ENCODE assay signal across 11 mouse cellular contexts in the genomic region with DNA sequence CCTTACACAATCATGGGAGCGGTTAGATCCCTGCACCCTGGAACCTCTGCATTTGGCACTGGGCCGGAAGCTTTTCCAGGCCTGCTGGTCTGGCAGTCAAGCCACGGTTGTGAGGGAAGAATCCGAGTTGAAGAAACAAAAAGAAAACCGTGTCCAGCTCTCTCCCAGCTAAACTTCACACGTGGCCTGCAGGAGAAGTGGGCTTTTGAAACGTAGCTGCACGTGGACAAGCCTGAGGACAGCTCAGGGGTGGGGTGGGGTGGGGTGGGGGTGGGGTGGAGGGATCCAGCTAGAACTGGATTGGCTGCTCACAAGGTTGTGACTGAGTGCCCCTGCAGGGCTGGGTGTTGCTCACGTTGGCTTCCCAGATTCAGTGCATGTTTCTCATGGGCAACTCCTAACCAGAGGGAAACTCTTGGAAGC. TPM values are rescaled to one million over a fixed set of nuclear protein-coding genes. Genes with fewer than 3 reads are reported as not detected.
DNase-seq lines count a peak whose midpoint lies in the region; ATAC-seq and TF ChIP-seq lines count a peak whose summit lies in the region.
"Had no signal": no experiment of that assay in that cellular context is flagged by ENCODE, and none has a peak within 500 bp of the region (broad histone marks: within the 10 kb centered on the region; RNA-seq: fewer than 3 reads in every experiment).

No protein-coding gene starts in this region.

- H3K4me3 ChIP-seq in liver, embryonic 12.5 days, result no peak overlapping the region
- H3K4me3 ChIP-seq: layer of hippocampus, adult 2 months had no signal

- H3K9me3 ChIP-seq in liver, embryonic 12.5 days (replicated peaks), result no peaks in the 10 kb centered on the region

- H3K4me1 ChIP-seq in liver, embryonic 12.5 days, result peaks cover 37% of the 10 kb centered on the region

- WGBS in liver, embryonic 12.5 days (ENCODE audit: insufficient replicate concordance), result 28% methylated on average over 9 of the region's 9 CpGs

- ATAC-seq in liver, embryonic 12.5 days, result peak; percentile 68; the same call in 1 of the 2 replicates

- no peak overlapping the region for H3K27ac ChIP-seq in liver, embryonic 12.5 days
- H3K27ac ChIP-seq: layer of hippocampus, adult 2 months had no signal

- TF ChIP-seq CTCF in brain, embryonic 14.5 days (IDR thresholded peaks at IDR 0.05; ENCODE audit: borderline replicate concordance, extremely low read depth, insufficient read depth, insufficient read length), result no peak

- H3K36me3 ChIP-seq in liver, embryonic 12.5 days, result no peaks in the 10 kb centered on the region

- TF ChIP-seq POLR2A in brain, embryonic 14.5 days (IDR thresholded peaks at IDR 0.05; ENCODE audit: borderline replicate concordance, extremely low read depth, insufficient read depth, insufficient read length, poor library complexity, severe bottlenecking), result no peak

- no peak overlapping the region for H3K9ac ChIP-seq in liver, embryonic 12.5 days

- DNase-seq in Muller cell, postnatal 12 days (ENCODE audit: inconsistent ontology term), result peak; percentile 11
- peak; percentile 16 for DNase-seq in brain, embryonic 14.5 days (ENCODE audit: low read depth)
- peak; percentile 59 to 61 for DNase-seq in heart, postnatal 14 days
- DNase-seq in layer of hippocampus, postnatal 14 days (ENCODE audit: low spot score in 2 of 2), result no peak
- no peak for DNase-seq in cerebellum, adult 11 months
- DNase-seq in spleen, postnatal 4 days (ENCODE audit: low spot score in 2 of 2), result no peak
- DNase-seq in left cerebral cortex, adult 11 months (ENCODE audit: low spot score), result no peak
- DNase-seq: thymus, adult 2 months had no signal

- no peak overlapping the region for H3K4me2 ChIP-seq in liver, embryonic 12.5 days

- H3K27me3 ChIP-seq in liver, embryonic 12.5 days (replicated peaks), result peaks cover 13% of the 10 kb centered on the region

- intact Hi-C loops in heart, postnatal 14 days (cut with DNase I), result no loop called here

RNA-seq across cellular contexts. Expression of gene Olfr70, which starts 5.3 kb away (rescaled TPM):
- polyA plus RNA-seq in brain, embryonic 14.5 days (2012; rRNA removed), result not detected in 2 replicates
- total RNA-seq in heart, postnatal 14 days (2021), result not detected
- not detected in 2 replicates for polyA plus RNA-seq in liver, embryonic 12.5 days (2016; fragmentation: Nextera tagmentation; extraction: Ambion mirVana)
- total RNA-seq in layer of hippocampus, postnatal 14 days (2021), result not detected
- total RNA-seq: layer of hippocampus, adult 2 months had no signal
- polyA plus RNA-seq: embryonic facial prominence, embryonic 11.5 days; thymus, adult 2 months had no signal

RNA-seq across cellular contexts. Expression of gene Olfr71, which starts 14.8 kb away (rescaled TPM):
- polyA plus RNA-seq in brain, embryonic 14.5 days (2012; rRNA removed), result not detected in 2 replicates
- total RNA-seq in heart, postnatal 14 days (2021), result not detected
- not detected in 2 replicates for polyA plus RNA-seq in liver, embryonic 12.5 days (2016; fragmentation: Nextera tagmentation; extraction: Ambion mirVana)
- not detected for total RNA-seq in layer of hippocampus, postnatal 14 days (2021)
- total RNA-seq: layer of hippocampus, adult 2 months had no signal
- polyA plus RNA-seq: embryonic facial prominence, embryonic 11.5 days; thymus, adult 2 months had no signal

RNA-seq across cellular contexts. Expression of gene Fam221b, which starts 26.3 kb away (rescaled TPM):
- polyA plus RNA-seq in brain, embryonic 14.5 days (2012; rRNA removed), result 0.23 and 0.34 TPM in 2 replicates
- under 1 TPM; 0.10 to 0.19 TPM for total RNA-seq in heart, postnatal 14 days (2021)
- 1.5 and 1.8 TPM in 2 replicates for polyA plus RNA-seq in liver, embryonic 12.5 days (2016; fragmentation: Nextera tagmentation; extraction: Ambion mirVana)
- 1 to 10 TPM; 1.2 TPM for total RNA-seq in layer of hippocampus, postnatal 14 days (2021)

RNA-seq across cellular contexts. Expression of gene Tmem8b, which starts 26.5 kb away (rescaled TPM):
- polyA plus RNA-seq in brain, embryonic 14.5 days (2012; rRNA removed), result 27.0 and 42.0 TPM in 2 replicates
- 10 to 100 TPM; 16.4 TPM for total RNA-seq in heart, postnatal 14 days (2021)
- 0.44 and 0.53 TPM in 2 replicates for polyA plus RNA-seq in liver, embryonic 12.5 days (2016; fragmentation: Nextera tagmentation; extraction: Ambion mirVana)
- 10 to 100 TPM; 55.8 to 57.6 TPM for total RNA-seq in layer of hippocampus, postnatal 14 days (2021)

RNA-seq across cellular contexts. Expression of gene Hrct1, which starts 31.7 kb away (rescaled TPM):
- 0.38 and 0.53 TPM in 2 replicates for polyA plus RNA-seq in brain, embryonic 14.5 days (2012; rRNA removed)
- 1 to 10 TPM; 4.7 to 5.1 TPM for total RNA-seq in heart, postnatal 14 days (2021)
- 0.14 and 0.19 TPM in 2 replicates for polyA plus RNA-seq in liver, embryonic 12.5 days (2016; fragmentation: Nextera tagmentation; extraction: Ambion mirVana)
- 1 to 10 TPM in 1 of 2 experiments, under 1 TPM in 1; 0.52 to 1.5 TPM for total RNA-seq in layer of hippocampus, postnatal 14 days (2021)

Comparison
In these comparisons a context has a peak if more than half of its experiments do, and no peak if none do; other contexts are left out.
1. DNase-seq: peak in Muller cell, postnatal 12 days (single experiment), brain, embryonic 14.5 days (single experiment) and heart, postnatal 14 days (2 of 2); none in layer of hippocampus, postnatal 14 days (0 of 2), cerebellum, adult 11 months (single experiment), spleen, postnatal 4 days (0 of 2) and left cerebral cortex, adult 11 months (single experiment).